Mouse (Mus musculus) embryonic fibroblast, embryonic 13.5 days (primary cell): Measurements from ENCODE around the gene Sestd1.

ENCODE experiments used
- CTCF ChIP-seq: IDR thresholded peaks from 2 replicates; pipeline ENCODE4 v1.5.1; 2011; ENCODE audit warnings: mild to moderate bottlenecking, control low read depth, low read length, moderate library complexity, borderline replicate concordance; ENCODE audit not compliant: insufficient read depth
- POLR2A ChIP-seq: IDR thresholded peaks from 2 replicates; pipeline ENCODE4 v1.6.1; 2011; ENCODE audit warnings: low read depth, mild to moderate bottlenecking, control low read depth, low read length, moderate library complexity

DNA sequence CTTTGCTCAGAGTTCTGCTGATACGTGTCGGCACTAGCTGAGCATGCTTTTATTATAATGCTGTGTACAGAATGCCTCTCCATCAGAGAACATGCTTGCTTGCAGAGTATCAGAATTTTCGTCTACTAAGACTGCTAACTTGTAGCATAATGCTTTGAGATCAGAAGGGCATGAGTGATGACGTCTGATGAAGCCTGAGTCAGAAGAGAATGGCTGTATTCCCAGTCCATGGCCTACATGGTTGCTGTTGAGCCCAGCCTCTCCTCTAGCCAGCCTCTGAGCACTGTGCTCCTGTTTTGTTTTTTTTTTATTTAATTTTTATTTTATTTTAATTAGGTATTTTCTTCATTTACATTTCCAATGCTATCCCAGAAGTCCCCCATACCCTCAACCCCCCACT is 43.5 kb downstream of the Sestd1 start:
- TF ChIP-seq CTCF: no peak
- no peak for TF ChIP-seq POLR2A
